Mouse (Mus musculus): ENCODE data around the gene Fbxw27. TPM values are rescaled to one million over a fixed set of nuclear protein-coding genes. Genes with fewer than 3 reads are reported as not detected.
A peak's percentile ranks its signal among the peaks of the same experiment; 100 is the strongest.
"Not testable (repeated sequence)": the region's sequence is repeated elsewhere in the genome, so short reads cannot be mapped to it uniquely, and the experiment has no call there.

Gene Fbxw27
- not detected in 2 replicates for polyA plus RNA-seq (2015; fragmentation: Nextera tagmentation; extraction: Ambion mirVana)

- H3K36me3 ChIP-seq; H3K27ac ChIP-seq; H3K4me1 ChIP-seq (replicated peaks); H3K4me2 ChIP-seq (replicated peaks); H3K4me3 ChIP-seq (replicated peaks); H3K27me3 ChIP-seq; H3K9ac ChIP-seq (replicated peaks); H3K9me3 ChIP-seq; ATAC-seq: not testable (repeated sequence)
- WGBS: 87% methylated on average over 4 of the region's 4 CpGs
Measured at GRCm38 (mm10) chr9:109790570-109790969, at the start of gene Fbxw27. Fbxw27 (minus strand) TSS chr9:109790670.

DNA sequence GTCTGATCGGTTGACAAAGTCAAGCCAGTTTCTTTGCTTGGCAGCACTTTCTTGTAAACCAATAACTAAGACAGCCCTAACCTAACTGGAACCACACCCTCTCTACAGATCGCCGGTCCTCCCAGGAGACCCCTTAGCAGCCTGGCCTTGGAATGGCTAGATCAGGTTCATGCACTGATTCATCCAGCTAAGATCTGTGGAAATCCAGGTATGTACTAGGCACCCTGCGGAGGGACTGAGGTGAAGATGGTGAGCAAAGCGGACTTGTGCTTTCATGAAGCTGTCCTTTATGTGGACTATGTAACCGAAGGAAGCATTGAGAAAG lies 42.6 kb upstream of the Fbxw27 start:
- Histone ChIP-seq H3K4me3 (replicated peaks) (peak overlapping the region; percentile 57), H3K36me3 (peaks cover 36% of the 10 kb centered on the region), H3K4me2 (replicated peaks) (peak overlapping the region; percentile 93), H3K4me1 (replicated peaks) (peaks cover 11% of the 10 kb centered on the region), H3K27me3 (no peaks in the 10 kb centered on the region), H3K27ac (no peak overlapping the region), H3K9ac (replicated peaks) (peak overlapping the region; percentile 60), H3K9me3 (no peaks in the 10 kb centered on the region)
- 13% methylated on average over 6 of the region's 6 CpGs for WGBS
- ATAC-seq: peak; percentile 80

DNA sequence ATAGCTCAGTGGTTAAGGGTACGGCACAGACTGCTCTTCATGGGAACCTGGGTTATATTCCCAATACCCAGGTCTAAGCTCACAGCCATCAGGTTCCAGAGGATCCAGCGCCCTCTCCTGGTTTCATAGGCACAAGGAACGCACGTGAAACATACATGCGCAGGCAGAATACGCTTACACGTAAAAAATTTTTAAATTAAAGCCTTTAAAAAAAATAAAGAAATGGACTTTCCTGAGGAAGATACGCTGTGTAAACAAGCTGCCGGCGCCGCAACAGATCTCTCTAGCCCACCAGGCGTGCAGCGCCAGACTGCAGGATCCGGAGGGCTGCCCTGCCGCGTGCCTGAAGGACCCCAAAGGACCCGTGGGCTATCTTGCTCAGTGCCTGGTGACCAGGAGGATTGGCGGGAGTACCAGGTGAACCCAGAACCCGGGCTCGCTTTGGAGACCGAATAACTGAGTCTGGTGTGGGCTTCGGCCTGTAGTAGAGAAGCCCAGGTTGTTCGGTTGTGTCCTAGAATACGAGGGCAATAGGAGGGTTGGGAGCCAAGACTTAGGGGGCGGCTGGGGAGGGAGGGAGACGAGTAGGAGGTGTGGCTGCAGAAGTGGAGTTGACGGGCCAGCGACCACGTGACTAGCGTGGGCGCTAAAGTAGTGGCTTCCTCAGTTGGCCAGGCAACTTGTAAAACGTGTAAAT lies 42.1 kb upstream of the Fbxw27 start, which contains the start of gene Nme6:
Gene Nme6 (plus strand): TSS at position 359 of the 697 bp plus-strand sequence.
- under 1% methylated on average over 32 of the region's 32 CpGs for WGBS
- ATAC-seq: peak; percentile 98

DNA sequence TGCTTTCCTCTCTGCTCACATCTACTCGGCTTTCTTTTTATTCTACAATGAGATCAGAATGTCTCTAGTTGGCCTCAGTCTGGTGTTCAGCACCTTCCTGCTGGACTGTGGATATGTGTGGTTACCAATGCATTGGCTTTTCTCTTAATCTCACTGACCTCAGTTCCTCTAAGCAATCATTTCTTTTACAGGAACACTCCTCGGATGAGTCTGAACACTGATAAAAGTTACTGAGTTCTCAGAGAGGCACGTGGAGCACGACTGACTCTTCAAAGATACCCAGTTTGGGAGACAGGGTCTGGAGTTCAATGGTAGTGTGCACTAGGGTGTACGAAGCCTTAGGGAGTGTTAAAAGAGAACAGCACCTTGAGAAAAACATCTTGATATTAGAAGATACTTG lies 35.7 kb upstream of the Fbxw27 start:
- Histone ChIP-seq H3K4me3 (replicated peaks) (no peak overlapping the region), H3K36me3 (peaks cover 15% of the 10 kb centered on the region), H3K4me2 (replicated peaks) (no peak overlapping the region), H3K4me1 (replicated peaks) (no peaks in the 10 kb centered on the region), H3K9me3 (no peaks in the 10 kb centered on the region), H3K27ac (no peak overlapping the region), H3K27me3 (no peaks in the 10 kb centered on the region), H3K9ac (replicated peaks) (no peak overlapping the region)
- no peak for ATAC-seq
- 73% methylated on average over 5 of the region's 5 CpGs for WGBS

More for the DNA sequence above, 42.1 kb upstream of the Fbxw27 start, which contains the start of gene Nme6:
- peak within 1 kb of the TSS; percentile 67 for H3K27ac ChIP-seq
- H3K9me3 ChIP-seq: no peaks in the 10 kb centered on the region
- H3K4me3 ChIP-seq (replicated peaks): peak within 1 kb of the TSS; percentile 57
- H3K4me2 ChIP-seq (replicated peaks): peak within 1 kb of the TSS; percentile 93
- H3K9ac ChIP-seq (replicated peaks): peak within 1 kb of the TSS; percentile 60
- no peaks in the 10 kb centered on the region for H3K27me3 ChIP-seq
- peaks cover 31% of the 10 kb centered on the region for H3K36me3 ChIP-seq
- peaks cover 11% of the 10 kb centered on the region for H3K4me1 ChIP-seq (replicated peaks)

DNA sequence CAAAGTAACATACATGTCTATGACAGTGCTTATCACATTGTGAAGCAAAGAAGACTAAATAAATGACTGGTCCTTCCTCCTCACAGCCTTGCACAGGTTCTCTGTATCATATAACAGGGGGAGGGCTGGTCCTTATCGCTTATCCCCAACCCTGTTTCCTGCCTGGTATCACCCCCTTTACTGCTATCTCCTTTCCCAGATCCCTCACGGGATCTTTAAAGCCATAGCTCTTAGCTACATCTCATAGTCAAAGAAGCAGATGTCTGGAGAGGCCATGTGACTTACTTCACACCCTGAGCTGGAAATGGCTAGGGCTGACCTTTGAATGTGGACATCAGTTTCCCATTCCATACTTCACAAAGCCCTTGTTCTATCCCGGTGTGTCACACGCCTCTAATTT lies 35.3 kb upstream of the Fbxw27 start:
- no peaks in the 10 kb centered on the region for H3K27me3 ChIP-seq
- ATAC-seq: no peak
- H3K36me3 ChIP-seq: peaks cover 13% of the 10 kb centered on the region
- no peak overlapping the region for H3K9ac ChIP-seq (replicated peaks)
- no peak overlapping the region for H3K4me2 ChIP-seq (replicated peaks)
- H3K27ac ChIP-seq: no peak overlapping the region
- 76% methylated on average over 4 of the region's 4 CpGs for WGBS
- H3K4me1 ChIP-seq (replicated peaks): no peaks in the 10 kb centered on the region
- H3K9me3 ChIP-seq: no peaks in the 10 kb centered on the region
- no peak overlapping the region for H3K4me3 ChIP-seq (replicated peaks)

DNA sequence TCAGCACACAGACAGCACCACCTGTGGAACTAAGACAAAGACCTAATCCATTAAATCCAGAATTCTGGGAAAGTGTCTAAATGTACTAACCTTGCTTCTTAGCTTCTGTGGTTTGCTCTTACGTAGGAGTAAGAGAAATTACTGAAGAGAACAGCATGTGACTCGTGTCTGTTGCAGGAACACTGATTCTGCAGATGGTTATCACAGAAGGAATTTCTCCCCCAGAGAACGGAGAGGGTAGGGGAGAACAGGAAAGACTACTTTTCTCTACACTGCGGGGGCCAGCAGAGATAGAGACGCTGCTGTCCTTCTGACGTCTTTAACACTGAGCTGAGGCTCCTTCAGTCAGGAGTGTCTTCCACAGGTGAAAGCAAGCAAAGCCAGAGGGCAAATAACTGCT lies 25.9 kb upstream of the Fbxw27 start:
- Histone ChIP-seq H3K4me3 (replicated peaks) (no peak overlapping the region), H3K27me3 (no peaks in the 10 kb centered on the region), H3K4me1 (replicated peaks) (no peaks in the 10 kb centered on the region; the same call in 1 of the 2 replicates), H3K4me2 (replicated peaks) (no peak overlapping the region), H3K36me3 (no peaks in the 10 kb centered on the region), H3K9me3 (no peaks in the 10 kb centered on the region), H3K27ac (no peak overlapping the region), H3K9ac (replicated peaks) (no peak overlapping the region)
- ATAC-seq: no peak
- 77% methylated on average over 6 of the region's 6 CpGs for WGBS

GRCm38 (mm10) chr9:109813424-109813823 lies 23.0 kb upstream of the Fbxw27 start:
- no peak overlapping the region for H3K4me3 ChIP-seq (replicated peaks)
- H3K4me1 ChIP-seq (replicated peaks): no peaks in the 10 kb centered on the region; the same call in 1 of the 2 replicates
- WGBS: 58% methylated on average over 7 of the region's 7 CpGs
- no peaks in the 10 kb centered on the region for H3K27me3 ChIP-seq
- H3K4me2 ChIP-seq (replicated peaks): no peak overlapping the region
- ATAC-seq: peak; percentile 53; the same call in 1 of the 2 replicates
- H3K9ac ChIP-seq (replicated peaks): no peak overlapping the region
- H3K9me3 ChIP-seq: no peaks in the 10 kb centered on the region
- no peaks in the 10 kb centered on the region for H3K36me3 ChIP-seq
- no peak overlapping the region for H3K27ac ChIP-seq

DNA sequence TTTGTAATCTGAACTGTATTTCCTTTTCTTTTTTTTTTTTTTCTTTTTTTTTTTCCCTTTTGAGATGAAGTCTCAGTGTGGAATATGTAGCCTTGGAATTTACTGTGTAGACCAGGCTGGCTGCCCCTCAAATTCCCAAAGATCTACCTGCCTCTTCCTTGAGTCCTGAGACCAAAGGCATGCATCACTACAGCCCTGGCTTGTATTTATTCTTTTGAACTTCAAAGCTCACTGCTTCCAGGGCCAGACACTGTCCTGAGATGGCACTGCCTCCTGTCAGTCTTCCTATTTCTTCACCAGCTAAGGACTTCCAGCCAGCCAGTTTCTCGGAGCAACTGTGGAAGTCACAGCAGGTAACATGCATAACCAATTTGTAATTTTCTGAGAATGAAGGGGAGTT lies 21.5 kb upstream of the Fbxw27 start, which contains the start of gene Spink8:
Gene Spink8 (plus strand): TSS at position 301 of the 400 bp plus-strand sequence.
- Histone ChIP-seq H3K27ac (no peak within 1 kb of the TSS), H3K4me1 (replicated peaks) (no peaks in the 10 kb centered on the region; the same call in 1 of the 2 replicates), H3K4me2 (replicated peaks) (no peak within 1 kb of the TSS), H3K4me3 (replicated peaks) (no peak within 1 kb of the TSS), H3K27me3 (no peaks in the 10 kb centered on the region), H3K9me3 (no peaks in the 10 kb centered on the region), H3K9ac (replicated peaks) (no peak within 1 kb of the TSS), H3K36me3 (no peaks in the 10 kb centered on the region)
- no peak for ATAC-seq
- 63% methylated on average over 1 of the region's 1 CpGs for WGBS

- Histone ChIP-seq H3K4me1 (replicated peaks) (no peaks in the 10 kb centered on the region), H3K27me3 (no peaks in the 10 kb centered on the region), H3K4me3 (replicated peaks) (no peak overlapping the region), H3K36me3 (no peaks in the 10 kb centered on the region), H3K9ac (replicated peaks) (no peak overlapping the region), H3K4me2 (replicated peaks) (no peak overlapping the region), H3K27ac (no peak overlapping the region), H3K9me3 (no peaks in the 10 kb centered on the region)
- no peak for ATAC-seq
- 68% methylated on average over 3 of the region's 3 CpGs for WGBS
Measured at GRCm38 (mm10) chr9:109807898-109808297, 17.4 kb upstream of the Fbxw27 start.

DNA sequence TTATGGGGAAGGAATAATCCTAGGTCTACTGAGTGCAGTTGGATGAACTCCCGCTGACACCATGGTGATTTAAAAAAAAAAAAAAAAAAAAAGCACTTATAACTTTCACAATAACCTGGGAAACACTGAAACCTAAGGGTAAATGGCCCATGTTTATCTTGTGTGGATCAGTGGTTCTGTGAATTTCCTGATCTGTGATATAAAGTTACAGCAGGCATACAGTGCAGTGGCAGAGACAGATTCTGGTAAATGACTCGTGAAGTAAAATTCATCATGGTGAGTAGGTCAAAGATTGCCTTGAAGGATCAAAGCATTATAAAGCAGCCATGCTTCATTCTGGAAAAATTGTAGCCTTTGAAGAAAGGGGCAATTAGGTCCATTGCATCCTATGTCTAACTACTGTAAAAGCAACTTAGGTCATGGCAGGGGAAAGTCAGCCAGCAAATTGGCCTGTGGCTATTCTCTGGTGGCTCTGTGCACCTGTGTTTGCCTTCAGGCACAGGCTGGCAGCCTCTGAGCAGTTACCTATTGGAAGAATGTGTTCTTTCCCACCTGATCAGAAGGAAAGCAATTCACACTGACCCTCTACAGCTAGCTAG lies 16.3 kb upstream of the Fbxw27 start:
- Histone ChIP-seq H3K36me3 (no peaks in the 10 kb centered on the region), H3K9me3 (no peaks in the 10 kb centered on the region), H3K9ac (replicated peaks) (no peak overlapping the region), H3K27me3 (no peaks in the 10 kb centered on the region), H3K27ac (no peak overlapping the region), H3K4me3 (replicated peaks) (no peak overlapping the region), H3K4me1 (replicated peaks) (no peaks in the 10 kb centered on the region), H3K4me2 (replicated peaks) (no peak overlapping the region)
- 85% methylated on average over 2 of the region's 2 CpGs for WGBS
- no peak for ATAC-seq

DNA sequence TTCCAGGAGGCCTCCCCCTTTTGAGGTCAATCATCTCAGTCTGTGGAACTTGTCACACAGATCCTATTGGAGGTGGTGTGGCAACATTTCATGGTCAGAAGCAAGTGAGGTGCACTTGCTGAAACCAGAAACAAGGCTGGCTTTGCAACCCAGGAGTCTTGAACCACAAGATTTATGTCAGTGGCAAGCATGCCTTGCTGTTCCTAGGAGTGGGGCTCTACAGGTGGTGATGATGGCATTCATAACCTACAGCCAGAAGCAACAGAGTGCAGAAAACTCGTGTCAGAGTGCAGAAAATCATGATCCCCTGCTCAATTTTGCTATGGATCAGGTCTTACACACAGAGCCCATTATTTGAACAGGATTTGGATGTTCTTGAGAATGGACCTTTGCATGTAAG lies 15.8 kb upstream of the Fbxw27 start:
- 52% methylated on average over 1 of the region's 1 CpGs for WGBS
- Histone ChIP-seq H3K9me3 (no peaks in the 10 kb centered on the region), H3K4me1 (replicated peaks) (no peaks in the 10 kb centered on the region), H3K4me2 (replicated peaks) (no peak overlapping the region), H3K36me3 (no peaks in the 10 kb centered on the region), H3K27ac (no peak overlapping the region), H3K27me3 (no peaks in the 10 kb centered on the region), H3K9ac (replicated peaks) (no peak overlapping the region), H3K4me3 (replicated peaks) (no peak overlapping the region)
- no peak for ATAC-seq

DNA sequence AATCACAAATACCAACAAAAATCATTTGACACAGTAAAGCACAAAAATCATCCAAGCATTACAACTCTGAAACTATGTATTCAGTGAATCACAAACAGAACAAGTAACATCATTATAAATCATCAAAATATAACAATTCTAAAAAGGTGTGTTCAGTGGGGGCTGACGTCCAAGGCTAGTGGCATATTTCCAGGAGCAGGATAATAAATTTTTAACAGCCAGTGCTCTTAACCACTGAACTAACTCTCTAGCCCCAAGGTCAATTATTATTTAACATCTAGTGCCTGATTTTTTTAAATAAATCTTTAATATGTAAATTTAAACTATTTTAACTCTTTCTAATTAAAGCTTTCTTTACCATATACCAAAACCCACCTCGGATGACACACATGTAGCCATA lies 15.1 kb upstream of the Fbxw27 start:
- not testable (repeated sequence) for H3K27ac ChIP-seq; H3K4me1 ChIP-seq (replicated peaks); H3K9me3 ChIP-seq; H3K27me3 ChIP-seq; H3K9ac ChIP-seq (replicated peaks); H3K4me2 ChIP-seq (replicated peaks); ATAC-seq; H3K4me3 ChIP-seq (replicated peaks); H3K36me3 ChIP-seq
- WGBS: 91% methylated on average over 2 of the region's 2 CpGs

Measured in midbrain, embryonic 13.5 days (tissue).